Mouse (Mus musculus) heart, embryonic 12.5 days (tissue): ENCODE results near the gene Cyp2d11. TPM values are rescaled to one million over a fixed set of nuclear protein-coding genes. Genes with fewer than 3 reads are reported as not detected.

ENCODE experiments used
- ATAC-seq: fragments of 200-750 bp; cut with Nextera tagmentation; 2 replicates; pipeline ENCODE4 v1.8.0; 2017; ENCODE audit warnings: moderate TSS enrichment, moderate library complexity; ENCODE audit not compliant: insufficient number of reproducible peaks, low FRiP score
- H3K27ac ChIP-seq: fragments of 300-500 bp; sonication (generic); 2 replicates; pipeline ENCODE4 v1.5.1; 2016; ENCODE audit warnings: mild to moderate bottlenecking, moderate library complexity; ENCODE audit not compliant: poor library complexity, severe bottlenecking
- H3K27me3 ChIP-seq: fragments of 300-500 bp; sonication (generic); replicated peaks from 2 replicates; pipeline ENCODE4 v1.6.1; 2016; ENCODE audit warnings: mild to moderate bottlenecking, moderate library complexity
- H3K36me3 ChIP-seq: fragments of 300-500 bp; sonication (generic); 2 replicates; pipeline ENCODE4 v1.6.1; 2016; ENCODE audit warnings: mild to moderate bottlenecking, moderate library complexity
- H3K4me1 ChIP-seq: fragments of 300-500 bp; sonication (generic); replicated peaks from 2 replicates; pipeline ENCODE4 v1.6.1; 2016; ENCODE audit warnings: mild to moderate bottlenecking
- H3K4me2 ChIP-seq: fragments of 300-500 bp; sonication (generic); 2 replicates; pipeline ENCODE4 v1.6.1; 2016; ENCODE audit warnings: mild to moderate bottlenecking, moderate library complexity
- H3K4me3 ChIP-seq: fragments of 300-500 bp; sonication (generic); 2 replicates; pipeline ENCODE4 v1.5.1; 2016; ENCODE audit warnings: mild to moderate bottlenecking
- H3K9ac ChIP-seq: fragments of 300-500 bp; sonication (generic); 2 replicates; pipeline ENCODE4 v1.6.1; 2016; ENCODE audit warnings: mild to moderate bottlenecking, moderate library complexity
- H3K9me3 ChIP-seq: fragments of 300-500 bp; sonication (generic); replicated peaks from 2 replicates; pipeline ENCODE4 v1.6.1; 2016; ENCODE audit warnings: mild to moderate bottlenecking, moderate library complexity
- WGBS: fragments of 180-500 bp; shearing (Covaris S2); methylation state at CpG from one replicate; pipeline ENCODE4 v1.1.7; 2016; 5-methylcytosine and 5-hydroxymethylcytosine counted together
- polyA plus RNA-seq: library from polyadenylated mRNA; unstranded; fragments of >200 nt; fragmentation: Nextera tagmentation; extraction: Ambion mirVana; gene quantifications from 2 replicates; pipeline ENCODE4 v1.2.1, GENCODE M21; 2016

The Cyp2d11 gene
- polyA plus RNA-seq, 1 experiment from 2014 or later = not detected

- Histone ChIP-seq H3K4me3 (peak within 1 kb of the TSS; percentile 50), H3K27me3 (no peaks in the 10 kb centered on the region), H3K36me3 (no peaks in the 10 kb centered on the region), H3K27ac (peak within 1 kb of the TSS; percentile 64), H3K4me1 (peaks cover 39% of the 10 kb centered on the region), H3K4me2 (peak within 1 kb of the TSS; percentile 76), H3K9me3 (no peaks in the 10 kb centered on the region), H3K9ac (peak within 1 kb of the TSS; percentile 72)
- peak; percentile 78 for ATAC-seq
- 2% methylated on average over 19 of the region's 24 CpGs for WGBS
Observed at GRCm38 (mm10) chr15:82379871-82380713, 13.7 kb downstream of the Cyp2d11 start, which contains the start of gene Cyp2d22. Gene Cyp2d22, minus strand, starts transcription at chr15:82380260.

GRCm38 (mm10) chr15:82379511-82379870 is 14.3 kb downstream of the Cyp2d11 start:
- no peaks in the 10 kb centered on the region for H3K36me3 ChIP-seq
- peak overlapping the region; percentile 64 for H3K27ac ChIP-seq
- no peaks in the 10 kb centered on the region for H3K27me3 ChIP-seq
- peak overlapping the region; percentile 76 for H3K4me2 ChIP-seq
- peak overlapping the region; percentile 50 for H3K4me3 ChIP-seq
- WGBS = 16% methylated on average over 7 of the region's 7 CpGs
- peak overlapping the region; percentile 72 for H3K9ac ChIP-seq
- peaks cover 39% of the 10 kb centered on the region for H3K4me1 ChIP-seq
- no peaks in the 10 kb centered on the region for H3K9me3 ChIP-seq
- 0 out of 2 replicates have a peak, but pooled peaks have one; percentile 7 for ATAC-seq

- Histone ChIP-seq H3K9ac (no peak overlapping the region), H3K27ac (peak overlapping the region; percentile 31; the same call in 1 of the 2 replicates), H3K4me2 (peak overlapping the region; percentile 30), H3K4me3 (no peak overlapping the region), H3K4me1 (peaks cover 39% of the 10 kb centered on the region), H3K36me3 (0 out of 2 replicates have a peak, but pooled peaks cover 2% of the 10 kb centered on the region), H3K9me3 (no peaks in the 10 kb centered on the region), H3K27me3 (no peaks in the 10 kb centered on the region)
- 50% methylated on average over 15 of the region's 15 CpGs for WGBS
- no peak for ATAC-seq
Observed at GRCm38 (mm10) chr15:82378261-82379180, 15.3 kb downstream of the Cyp2d11 start.

- WGBS = 67% methylated on average over 5 of the region's 5 CpGs
- peaks cover 5% of the 10 kb centered on the region; the same call in 1 of the 2 replicates for H3K27me3 ChIP-seq
- H3K36me3 ChIP-seq = peaks cover 9% of the 10 kb centered on the region; the same call in 1 of the 2 replicates
- H3K9ac ChIP-seq = no peak overlapping the region
- no peak overlapping the region for H3K4me3 ChIP-seq
- peaks cover 39% of the 10 kb centered on the region for H3K4me1 ChIP-seq
- no peak overlapping the region for H3K27ac ChIP-seq
- no peaks in the 10 kb centered on the region for H3K9me3 ChIP-seq
- H3K4me2 ChIP-seq = 0 out of 2 replicates have a peak overlapping the region, but pooled peaks have one; percentile 30
- ATAC-seq = no peak
Observed at GRCm38 (mm10) chr15:82377701-82378100, 16.1 kb downstream of the Cyp2d11 start.

GRCm38 (mm10) chr15:82376393-82377138 is 17.3 kb downstream of the Cyp2d11 start:
- H3K9me3 ChIP-seq = no peaks in the 10 kb centered on the region
- H3K9ac ChIP-seq = no peak overlapping the region
- 71% methylated on average over 17 of the region's 17 CpGs for WGBS
- no peak for ATAC-seq
- H3K4me1 ChIP-seq = peaks cover 39% of the 10 kb centered on the region
- peak overlapping the region; percentile 63 for H3K27ac ChIP-seq
- H3K27me3 ChIP-seq = peaks cover 5% of the 10 kb centered on the region; the same call in 1 of the 2 replicates
- no peak overlapping the region for H3K4me3 ChIP-seq
- no peak overlapping the region for H3K4me2 ChIP-seq
- H3K36me3 ChIP-seq = peaks cover 16% of the 10 kb centered on the region; the same call in 1 of the 2 replicates

- no peak overlapping the region for H3K4me2 ChIP-seq
- peaks cover 16% of the 10 kb centered on the region; the same call in 1 of the 2 replicates for H3K36me3 ChIP-seq
- no peak overlapping the region for H3K9ac ChIP-seq
- ATAC-seq = no peak
- 0 out of 2 replicates have a peak overlapping the region, but pooled peaks have one; percentile 63 for H3K27ac ChIP-seq
- peaks cover 35% of the 10 kb centered on the region for H3K4me1 ChIP-seq
- H3K27me3 ChIP-seq = peaks cover 5% of the 10 kb centered on the region; the same call in 1 of the 2 replicates
- H3K9me3 ChIP-seq = no peaks in the 10 kb centered on the region
- H3K4me3 ChIP-seq = no peak overlapping the region
- WGBS = 88% methylated on average over 9 of the region's 9 CpGs
Observed at GRCm38 (mm10) chr15:82375855-82376254, 18.0 kb downstream of the Cyp2d11 start.

GRCm38 (mm10) chr15:82374437-82374836 is 19.4 kb downstream of the Cyp2d11 start:
- no peak for ATAC-seq
- H3K4me1 ChIP-seq = peaks cover 29% of the 10 kb centered on the region
- H3K4me3 ChIP-seq = no peak overlapping the region
- H3K9me3 ChIP-seq = no peaks in the 10 kb centered on the region
- 91% methylated on average over 5 of the region's 5 CpGs for WGBS
- H3K36me3 ChIP-seq = peaks cover 16% of the 10 kb centered on the region; the same call in 1 of the 2 replicates
- H3K27me3 ChIP-seq = peaks cover 5% of the 10 kb centered on the region; the same call in 1 of the 2 replicates
- H3K27ac ChIP-seq = no peak overlapping the region
- H3K4me2 ChIP-seq = no peak overlapping the region
- no peak overlapping the region for H3K9ac ChIP-seq

- H3K9me3 ChIP-seq = no peaks in the 10 kb centered on the region
- 76% methylated on average over 5 of the region's 5 CpGs for WGBS
- no peak overlapping the region for H3K9ac ChIP-seq
- H3K27me3 ChIP-seq = peaks cover 5% of the 10 kb centered on the region; the same call in 1 of the 2 replicates
- H3K27ac ChIP-seq = no peak overlapping the region
- no peak overlapping the region for H3K4me2 ChIP-seq
- H3K36me3 ChIP-seq = peaks cover 16% of the 10 kb centered on the region; the same call in 1 of the 2 replicates
- H3K4me3 ChIP-seq = no peak overlapping the region
- H3K4me1 ChIP-seq = peaks cover 18% of the 10 kb centered on the region
- ATAC-seq = no peak
Observed at GRCm38 (mm10) chr15:82372991-82373390, 20.8 kb downstream of the Cyp2d11 start.

- H3K36me3 ChIP-seq = peaks cover 16% of the 10 kb centered on the region; the same call in 1 of the 2 replicates
- ATAC-seq = no peak
- H3K9ac ChIP-seq = no peak overlapping the region
- WGBS = 81% methylated on average over 6 of the region's 6 CpGs
- H3K4me1 ChIP-seq = peaks cover 13% of the 10 kb centered on the region; the same call in 1 of the 2 replicates
- H3K4me2 ChIP-seq = no peak overlapping the region
- H3K4me3 ChIP-seq = no peak overlapping the region
- H3K27me3 ChIP-seq = peaks cover 5% of the 10 kb centered on the region; the same call in 1 of the 2 replicates
- H3K9me3 ChIP-seq = no peaks in the 10 kb centered on the region
- H3K27ac ChIP-seq = no peak overlapping the region
Observed at GRCm38 (mm10) chr15:82372446-82372845, 21.4 kb downstream of the Cyp2d11 start.

- H3K4me1 ChIP-seq = no peaks in the 10 kb centered on the region
- 90% methylated on average over 1 of the region's 1 CpGs for WGBS
- H3K27me3 ChIP-seq = peaks cover 5% of the 10 kb centered on the region; the same call in 1 of the 2 replicates
- ATAC-seq = no peak
- peaks cover 14% of the 10 kb centered on the region; the same call in 1 of the 2 replicates for H3K36me3 ChIP-seq
- no peak overlapping the region for H3K27ac ChIP-seq
- H3K9ac ChIP-seq = no peak overlapping the region
- H3K4me3 ChIP-seq = no peak overlapping the region
- H3K4me2 ChIP-seq = no peak overlapping the region
- no peaks in the 10 kb centered on the region for H3K9me3 ChIP-seq
Observed at GRCm38 (mm10) chr15:82368851-82369250, 25.0 kb downstream of the Cyp2d11 start.
